Mouse (Mus musculus) megakaryocyte, embryonic 14.5 days (primary cell): ENCODE data around the gene Cryzl2.

Experiments used
- FLI1 ChIP-seq: IDR thresholded peaks from 2 replicates; pipeline ENCODE4 v1.6.1; 2012; ENCODE audit warnings: low read length, inconsistent platforms, mixed read lengths
- GATA1 ChIP-seq: IDR thresholded peaks from 3 replicates; pipeline ENCODE4 v1.6.1; 2012; ENCODE audit warnings: mixed read lengths, low read length, inconsistent platforms, borderline replicate concordance

GRCm38 (mm10) chr1:157476231-157476630 lies 17.9 kb downstream of the Cryzl2 start:
- TF ChIP-seq GATA1 (no peak), FLI1 (no peak)
